Mouse (Mus musculus) large intestine, adult 2 months (tissue): ENCODE measurements around the gene 1190005I06Rik. TPM values are rescaled to one million over a fixed set of nuclear protein-coding genes. Genes with fewer than 3 reads are reported as not detected.

Experiments used
- DNase-seq: peaks from one replicate; pipeline ENCODE4 v3.0.0-alpha.2; 2012; ENCODE audit warnings: low read depth, low spot score
- WGBS: fragments of 180-500 bp; shearing (Covaris S2); methylation state at CpG from one replicate; pipeline ENCODE4 v1.1.7; 2018; 5-methylcytosine and 5-hydroxymethylcytosine counted together
- polyA plus RNA-seq: library from polyadenylated mRNA; depleted of rRNA; stranded (reverse); fragments of >200 nt; gene quantifications from 2 replicates; pipeline ENCODE4 v1.2.3, GENCODE M21; 2012

Gene 1190005I06Rik
- polyA plus RNA-seq, 1 experiment: 2.6 TPM

DNA sequence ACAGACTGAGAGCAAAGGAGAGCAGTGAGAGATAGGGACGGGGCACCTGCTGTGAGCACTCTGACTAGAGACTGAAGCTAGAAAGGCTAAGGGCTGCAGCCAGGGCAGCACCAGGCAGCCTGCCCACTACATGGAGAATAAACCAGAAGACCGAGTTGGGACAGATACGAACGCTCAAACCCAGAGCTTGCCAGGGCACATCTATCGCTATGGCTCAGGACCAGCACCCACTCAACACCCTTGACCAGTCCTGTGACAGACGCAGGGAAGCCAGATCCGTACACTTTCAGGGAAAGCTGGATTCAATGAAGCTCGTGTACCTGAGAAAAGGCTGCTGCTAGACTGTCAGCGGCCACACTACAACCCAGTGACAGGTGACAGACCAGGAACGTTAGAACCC lies 61.9 kb downstream of the 1190005I06Rik start:
- WGBS: 87% methylated on average over 10 of the region's 10 CpGs
- no peak for DNase-seq

DNA sequence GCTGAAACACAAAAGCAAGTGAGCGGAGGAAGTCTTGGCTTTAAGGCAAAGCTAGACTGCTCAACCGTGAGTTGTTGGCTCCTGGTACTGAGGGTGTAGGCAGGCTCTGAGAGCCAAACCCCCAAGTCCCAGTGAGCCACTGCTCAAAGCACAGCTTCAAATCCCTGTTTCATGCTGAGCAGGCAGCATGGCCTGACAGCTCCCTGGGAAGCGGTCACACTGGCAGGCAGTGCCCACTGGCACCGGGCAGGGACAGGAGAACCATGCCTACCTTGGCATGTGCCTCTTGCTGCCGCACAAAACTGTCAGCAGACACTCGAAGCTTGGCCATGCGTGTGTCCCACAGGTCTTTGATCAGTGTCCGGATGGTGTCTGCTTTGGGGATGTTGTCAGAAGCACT lies 65.6 kb downstream of the 1190005I06Rik start:
- DNase-seq: no peak
- 92% methylated on average over 8 of the region's 8 CpGs for whole genome bisulfite sequencing

DNA sequence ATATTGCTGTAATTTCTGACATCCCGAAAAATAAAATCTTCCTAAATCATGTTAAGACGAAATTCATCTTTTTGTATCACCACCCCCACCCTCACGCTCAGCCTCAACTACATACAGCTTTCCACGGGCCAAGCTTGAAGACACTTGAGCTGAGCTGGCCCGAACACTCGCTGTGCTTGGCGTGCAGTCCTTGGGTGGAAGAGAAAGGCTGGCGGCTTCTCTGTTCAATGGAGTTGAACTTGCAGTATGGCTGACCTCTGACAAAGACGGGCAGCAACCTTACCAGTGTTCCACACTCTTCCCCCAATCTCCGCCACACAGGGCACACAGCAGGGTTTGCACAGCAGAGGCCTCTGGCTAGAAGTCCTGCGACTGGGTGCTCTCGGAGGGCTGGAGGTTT lies 66.1 kb downstream of the 1190005I06Rik start:
- 90% methylated on average over 12 of the region's 12 CpGs for WGBS
- DNase-seq: no peak

DNA sequence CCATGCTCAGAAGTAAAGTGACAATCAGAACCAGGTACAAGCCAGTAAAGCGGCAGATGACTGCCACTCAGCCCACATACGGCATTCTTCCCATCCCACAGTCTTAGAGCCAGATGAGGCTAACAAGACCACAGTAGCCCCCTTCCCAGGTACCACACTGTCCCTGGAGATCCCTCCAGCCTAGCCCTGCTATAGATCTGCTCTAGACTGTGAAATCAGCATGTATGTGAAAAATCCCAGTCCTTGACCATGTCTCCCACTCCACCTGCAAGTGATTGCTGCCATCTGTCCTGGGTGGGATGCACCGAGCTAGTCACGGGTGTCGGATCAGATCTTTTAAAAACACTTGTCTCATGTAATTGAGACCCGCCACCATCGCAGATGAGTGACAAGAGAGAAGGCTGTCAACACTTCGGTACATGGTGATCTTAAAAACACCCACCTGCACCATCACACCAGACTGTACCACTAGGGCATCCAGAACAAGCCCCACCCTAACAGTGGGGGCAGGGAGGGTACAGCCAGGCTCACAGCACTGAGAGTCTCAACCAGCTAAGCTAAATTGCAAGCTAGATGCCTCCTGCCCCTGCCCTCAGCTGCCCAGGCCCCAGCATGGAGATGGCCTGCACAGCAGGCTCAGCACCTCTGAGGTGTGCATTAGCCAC lies 67.0 kb downstream of the 1190005I06Rik start:
- 89% methylated on average over 8 of the region's 8 CpGs for WGBS
- DNase-seq: no peak

DNA sequence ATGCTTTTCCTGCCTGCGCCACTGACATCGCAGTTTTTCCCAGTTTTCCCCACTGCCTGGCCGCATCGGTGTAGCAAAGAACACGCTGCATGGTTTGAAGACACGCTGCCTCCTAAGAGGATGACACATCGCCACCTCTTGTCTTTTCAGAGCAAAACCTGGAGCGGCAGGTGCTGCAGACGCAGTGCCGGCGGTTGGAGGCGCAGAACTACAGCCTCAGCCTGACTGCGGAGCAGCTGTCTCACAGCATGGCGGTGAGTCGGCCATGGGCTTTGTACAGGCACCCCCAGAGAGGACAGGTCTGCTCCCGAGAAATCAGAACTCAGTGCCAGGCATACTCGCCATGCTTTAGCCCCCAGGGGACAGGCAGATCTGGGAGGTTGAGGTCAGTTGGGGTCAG lies 69.6 kb downstream of the 1190005I06Rik start:
- 95% methylated on average over 17 of the region's 17 CpGs for WGBS
- DNase-seq: no peak

DNA sequence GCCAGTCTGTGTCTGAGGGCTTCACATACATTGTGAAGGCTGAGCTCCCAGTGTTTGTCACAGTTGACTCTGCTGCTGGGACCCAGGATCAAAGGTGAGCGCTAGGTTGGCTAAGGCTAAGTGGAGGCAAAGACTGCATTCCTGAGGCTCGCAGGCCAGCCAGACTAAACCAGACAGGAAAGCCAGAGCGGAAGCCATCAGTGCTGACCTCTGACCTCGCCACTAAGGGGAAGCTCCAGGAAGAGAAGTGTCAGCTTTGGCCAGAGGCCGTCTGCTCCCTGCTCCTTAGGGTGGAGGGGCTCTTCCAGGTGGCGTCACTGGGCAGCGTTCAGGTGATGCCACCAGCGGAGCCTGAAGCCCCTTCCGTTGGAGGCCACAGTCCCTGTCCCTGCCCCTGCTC lies 71.6 kb downstream of the 1190005I06Rik start:
- 87% methylated on average over 9 of the region's 9 CpGs for WGBS
- no peak for DNase-seq

DNA sequence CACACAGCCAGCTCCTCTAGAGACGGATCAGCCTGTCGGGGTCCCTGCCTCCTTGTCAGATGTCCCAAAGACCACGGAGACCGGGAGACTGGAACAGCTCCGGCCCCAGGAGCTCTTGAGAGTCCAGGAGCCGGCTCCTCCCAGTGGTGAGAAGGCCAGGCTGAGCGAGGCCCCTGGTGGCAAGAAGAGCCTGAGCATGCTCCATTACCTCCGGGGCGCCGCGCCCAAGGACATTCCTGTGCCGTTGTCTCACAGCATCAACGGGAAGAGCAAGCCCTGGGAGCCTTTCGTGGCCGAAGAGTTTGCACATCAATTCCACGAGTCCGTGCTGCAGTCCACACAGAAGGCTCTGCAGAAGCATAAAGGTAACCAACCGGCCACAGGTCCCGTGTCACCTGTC lies 72.5 kb downstream of the 1190005I06Rik start:
- DNase-seq: no peak
- 66% methylated on average over 19 of the region's 19 CpGs for WGBS

DNA sequence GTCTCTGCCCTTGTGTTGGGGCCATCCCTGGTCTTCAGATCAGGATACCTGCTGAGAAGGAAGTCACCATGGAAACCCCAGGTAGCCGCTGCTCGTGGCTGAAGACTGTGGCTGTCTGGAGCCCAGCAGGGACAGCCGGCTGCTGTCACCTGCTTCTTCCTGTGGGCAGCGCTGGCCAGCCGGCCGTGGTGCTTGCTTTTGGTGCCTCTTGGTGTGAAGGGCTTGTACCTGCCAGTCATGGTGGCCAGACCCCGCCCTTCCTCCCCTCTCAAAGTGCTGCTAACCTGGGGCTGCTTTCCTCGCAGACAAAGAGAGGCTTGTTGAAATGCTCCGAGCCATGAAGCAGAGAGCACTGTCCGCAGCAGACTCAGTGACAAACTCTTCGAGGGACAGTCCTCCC lies 73.6 kb downstream of the 1190005I06Rik start:
- WGBS: 85% methylated on average over 11 of the region's 11 CpGs
- no peak for DNase-seq

DNA sequence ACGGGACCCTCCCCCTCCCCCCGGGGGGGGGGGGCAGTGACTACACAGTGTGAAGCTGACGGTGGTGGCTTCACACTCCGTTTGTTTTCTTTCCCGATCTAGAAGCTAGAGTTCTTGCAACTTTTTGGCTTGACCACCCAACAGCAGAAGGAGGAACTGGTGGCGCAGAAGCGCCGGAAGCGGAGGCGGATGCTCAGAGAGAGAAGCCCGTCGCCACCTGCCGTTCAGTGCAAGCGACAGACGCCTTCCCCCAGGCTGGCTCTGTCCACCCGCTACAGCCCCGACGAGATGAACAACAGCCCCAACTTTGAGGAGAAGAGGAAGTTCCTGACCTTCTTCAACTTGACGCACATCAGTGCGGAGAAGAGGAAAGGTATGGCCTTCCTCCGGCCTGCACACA lies 74.9 kb downstream of the 1190005I06Rik start:
- no peak for DNase-seq
- WGBS: 84% methylated on average over 21 of the region's 21 CpGs

DNA sequence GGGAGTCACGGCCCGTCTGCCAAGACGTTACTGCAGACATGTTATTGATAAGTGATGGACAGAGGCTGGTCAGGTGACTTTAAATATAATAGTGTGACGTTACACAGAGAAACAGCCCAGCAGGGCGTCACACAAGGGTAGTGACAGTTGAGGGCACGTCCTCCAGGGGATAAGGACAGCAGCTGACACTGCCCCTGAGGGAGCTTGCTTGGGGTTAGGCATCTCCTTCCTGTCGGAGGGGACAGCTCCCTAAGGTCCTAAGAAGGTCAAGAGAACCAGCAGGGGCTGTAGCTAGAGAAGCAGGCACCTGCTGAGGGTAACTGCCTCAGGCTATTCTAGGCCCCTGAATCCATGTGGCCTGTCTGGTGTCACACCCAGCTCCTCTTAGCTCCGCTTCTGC lies 75.9 kb downstream of the 1190005I06Rik start:
- 94% methylated on average over 8 of the region's 8 CpGs for WGBS
- DNase-seq: no peak

DNA sequence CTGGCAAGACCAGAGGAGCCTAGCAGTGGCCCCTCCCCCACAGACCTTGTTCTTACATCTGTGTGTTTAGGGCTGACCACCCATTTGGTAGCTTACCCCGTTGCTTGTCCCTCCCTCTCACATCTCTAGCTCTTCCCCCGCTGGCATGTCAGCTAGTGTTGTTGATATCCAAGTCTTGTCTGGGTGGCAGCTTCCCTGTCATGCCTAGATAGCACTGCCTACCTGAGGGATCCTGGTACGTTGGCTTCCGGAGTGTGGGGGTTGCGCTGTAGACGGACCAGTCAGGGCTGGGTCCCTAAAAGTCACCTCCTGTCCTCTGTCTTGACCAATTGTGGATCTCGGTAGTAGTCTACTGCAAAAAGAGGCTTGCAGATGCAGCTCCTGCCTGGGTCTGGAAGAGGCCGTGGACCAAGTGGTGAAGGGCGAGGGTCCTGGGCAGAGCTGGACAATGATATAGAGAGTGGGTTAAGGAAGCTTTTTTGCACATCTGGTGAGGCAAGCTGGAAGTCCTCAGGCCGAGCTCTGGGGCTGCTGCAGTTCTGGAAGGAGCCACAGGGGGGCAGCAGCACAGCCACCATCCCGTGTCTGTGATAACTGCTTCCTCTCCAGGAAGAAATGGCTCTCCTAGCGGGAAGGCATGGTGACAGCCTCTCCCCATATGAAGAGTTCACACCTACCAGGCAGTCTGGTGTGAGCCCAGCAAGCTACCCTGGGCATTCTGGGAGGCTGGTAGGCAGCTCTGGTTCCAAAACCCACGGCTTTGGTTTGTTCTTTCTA lies 77.3 kb downstream of the 1190005I06Rik start:
- DNase-seq: no peak
- 56% methylated on average over 13 of the region's 13 CpGs for WGBS

DNA sequence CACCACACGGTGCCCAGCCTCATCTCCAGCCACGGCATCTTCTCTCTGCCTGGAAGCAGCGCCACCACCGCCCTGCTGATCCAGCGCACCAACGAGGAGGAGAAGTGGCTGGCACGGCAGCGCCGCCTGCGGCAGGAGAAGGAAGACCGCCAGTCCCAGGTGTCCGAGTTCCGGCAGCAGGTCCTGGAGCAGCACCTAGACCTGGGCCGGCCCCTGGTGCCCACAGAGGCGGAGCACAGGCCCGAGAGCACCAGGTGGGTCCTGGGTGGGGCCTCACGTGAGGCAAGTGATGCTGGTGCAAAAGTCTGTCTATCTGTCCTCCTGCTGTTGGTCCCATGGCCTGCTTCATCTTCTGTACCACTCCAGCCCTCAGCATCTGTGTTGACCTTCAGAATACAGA lies 78.3 kb downstream of the 1190005I06Rik start:
- DNase-seq: no peak
- 89% methylated on average over 17 of the region's 17 CpGs for WGBS

DNA sequence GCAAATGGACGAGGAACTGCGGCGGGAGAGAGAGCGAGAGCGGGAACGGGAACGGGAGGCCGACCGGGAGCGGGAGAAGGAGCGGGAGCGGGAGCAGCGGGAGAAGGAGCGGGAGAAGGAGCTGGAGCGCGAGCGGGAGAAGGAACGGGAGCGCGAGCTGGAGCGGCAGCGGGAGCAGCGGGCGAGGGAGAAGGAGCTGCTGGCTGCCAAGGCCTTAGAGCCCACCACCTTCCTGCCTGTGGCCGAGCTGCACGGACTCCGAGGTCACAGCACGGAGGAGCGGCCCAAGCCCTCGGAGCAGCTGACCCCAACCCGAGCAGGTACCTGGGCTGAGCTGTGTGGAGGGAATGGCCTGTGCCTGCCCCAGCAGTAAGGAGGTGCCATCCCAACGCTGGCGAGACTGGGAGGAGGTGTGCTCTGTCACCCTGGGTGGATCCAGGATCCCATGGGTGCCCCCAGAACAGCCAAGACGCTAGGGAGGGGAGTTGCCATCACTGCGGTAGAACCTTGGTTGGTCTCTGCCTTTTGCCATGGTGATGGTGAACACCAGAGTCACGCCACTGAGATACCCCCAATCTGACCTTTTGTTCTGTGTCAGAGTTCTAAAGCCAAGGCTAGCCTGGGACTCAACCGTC lies 79.2 kb downstream of the 1190005I06Rik start:
- WGBS: 98% methylated on average over 37 of the region's 37 CpGs
- DNase-seq: no peak

DNA sequence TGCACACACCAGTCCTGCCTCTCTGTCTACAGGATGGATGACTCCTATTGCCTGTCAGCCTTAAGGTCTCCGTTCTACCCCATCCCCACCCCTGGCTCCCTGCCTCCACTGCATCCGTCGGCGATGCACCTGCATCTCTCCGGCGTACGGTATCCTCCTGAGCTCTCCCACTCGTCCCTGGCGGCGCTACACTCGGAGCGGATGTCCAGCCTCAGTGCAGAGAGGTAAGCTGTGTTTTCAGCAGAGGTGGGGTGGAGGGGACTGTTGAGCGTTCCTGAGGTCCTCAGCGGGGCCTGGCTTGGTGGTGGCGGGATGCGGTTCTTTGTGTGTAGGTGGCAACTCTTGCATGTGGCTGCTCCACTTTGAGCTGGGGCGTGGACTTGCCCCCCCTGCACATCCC lies 79.7 kb downstream of the 1190005I06Rik start:
- WGBS: 98% methylated on average over 17 of the region's 17 CpGs
- DNase-seq: no peak

DNA sequence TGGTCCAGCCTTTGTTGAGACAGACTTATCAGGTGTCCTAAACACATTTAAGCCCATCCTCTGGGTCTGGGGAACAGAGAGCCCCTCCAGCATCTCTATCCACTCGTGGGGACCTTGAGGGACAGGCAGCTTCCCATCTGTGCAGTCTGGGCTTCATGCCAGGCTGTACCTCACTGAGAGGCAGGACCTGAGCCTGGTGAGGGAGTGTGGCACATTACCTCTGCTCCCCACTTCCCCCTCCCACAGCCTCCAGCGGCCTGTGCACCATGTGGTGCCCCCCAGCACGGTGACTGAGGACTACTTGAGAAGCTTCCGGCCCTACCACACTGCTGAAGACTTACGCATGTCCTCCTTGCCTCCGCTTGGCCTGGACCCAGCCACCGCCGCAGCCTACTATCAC lies 80.8 kb downstream of the 1190005I06Rik start:
- WGBS: 88% methylated on average over 8 of the region's 8 CpGs
- DNase-seq: no peak

DNA sequence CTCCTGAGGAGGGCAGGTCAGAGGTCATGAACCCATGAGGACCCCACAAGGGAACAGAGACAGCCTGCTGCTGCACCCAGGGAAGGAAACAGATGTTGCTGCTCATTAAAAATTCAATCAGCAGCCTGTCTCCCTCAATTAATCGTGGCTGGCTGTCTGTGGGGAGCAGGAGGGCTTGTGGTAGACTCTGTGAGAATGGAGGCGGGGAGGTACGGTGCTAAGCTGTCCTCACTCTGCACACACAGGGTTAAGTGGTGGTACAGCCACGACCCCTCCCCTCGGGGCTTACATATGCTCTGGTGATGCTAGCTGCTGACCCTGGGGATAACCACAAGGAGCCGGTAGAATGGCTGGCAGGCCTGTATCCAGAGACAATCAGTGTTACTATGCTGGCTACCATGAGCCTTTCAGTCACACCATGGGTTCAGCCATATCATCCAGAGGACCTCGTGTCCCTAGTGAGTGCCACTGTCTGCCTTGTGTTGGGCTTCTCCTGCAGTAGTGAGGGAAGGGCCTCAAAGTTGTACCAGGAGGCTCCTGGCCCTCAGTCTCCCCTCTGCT lies 82.2 kb downstream of the 1190005I06Rik start:
- 63% methylated on average over 7 of the region's 7 CpGs for WGBS
- DNase-seq: no peak

DNA sequence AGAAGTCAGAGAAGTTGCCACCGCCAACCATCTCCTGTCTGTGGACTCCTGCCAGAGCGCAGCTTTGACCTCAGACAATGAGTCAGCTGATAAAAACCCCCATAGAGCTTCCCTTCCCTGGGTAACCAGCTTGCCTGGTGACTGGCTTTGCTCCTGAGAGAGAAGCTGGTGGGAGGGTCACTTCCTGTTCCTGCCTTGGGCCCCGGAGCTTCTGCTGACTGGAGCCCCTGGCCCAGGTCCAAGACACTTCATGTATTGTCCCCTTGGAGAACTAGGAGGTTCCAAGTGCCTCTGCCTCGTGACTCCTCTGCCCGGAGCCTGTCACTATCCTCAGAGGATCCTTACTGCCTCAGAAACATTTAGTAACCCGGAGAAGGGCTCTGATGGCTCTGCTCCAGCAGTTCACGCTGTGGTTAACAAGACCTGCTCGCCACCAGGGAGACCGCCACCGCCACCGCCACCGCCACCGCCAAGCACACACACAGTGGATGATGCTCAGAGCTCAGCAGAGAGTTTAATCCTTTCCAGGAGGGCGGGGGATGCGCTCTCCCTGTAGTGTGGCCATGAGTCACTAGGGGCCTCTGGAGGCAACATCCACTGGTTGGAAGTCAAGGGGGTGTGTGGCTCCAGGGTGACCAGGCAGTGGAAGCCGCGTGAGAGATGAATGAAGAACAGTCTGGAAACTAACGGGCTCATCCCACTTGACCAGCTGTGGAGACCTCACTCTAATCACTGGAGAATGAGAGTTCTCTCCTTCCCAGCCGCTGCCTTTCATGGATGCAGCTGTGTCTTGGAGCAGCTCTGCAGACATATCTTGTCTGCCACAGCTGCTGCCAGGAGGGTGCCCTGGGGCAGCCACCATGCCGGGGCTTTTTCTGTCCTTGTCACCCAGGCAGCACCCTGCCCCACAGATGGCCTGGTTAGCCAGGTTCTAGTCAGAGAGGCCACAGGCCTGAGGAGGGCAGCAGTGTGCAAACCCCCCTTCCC lies 83.3 kb downstream of the 1190005I06Rik start:
- DNase-seq: no peak
- 48% methylated on average over 20 of the region's 20 CpGs for WGBS

DNA sequence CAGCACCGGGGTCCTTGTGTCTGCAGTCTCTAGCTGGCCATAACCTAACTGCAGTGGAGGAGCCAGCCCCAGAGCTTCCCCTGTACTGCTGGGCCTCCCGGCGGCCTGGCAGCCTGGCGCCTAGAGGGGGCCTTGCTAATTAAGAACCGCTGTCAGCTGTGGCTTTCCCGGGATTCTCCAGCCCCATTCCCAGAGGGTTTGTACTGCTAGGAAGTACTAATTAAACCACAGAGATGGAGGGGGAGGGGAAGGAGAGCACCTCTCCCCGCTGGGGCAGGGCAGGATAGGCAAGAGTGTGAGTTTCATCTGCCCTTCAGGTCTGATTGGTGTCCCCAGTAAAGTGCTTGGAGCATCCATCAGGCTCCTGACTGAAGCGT lies 84.1 kb downstream of the 1190005I06Rik start:
- 56% methylated on average over 8 of the region's 8 CpGs for WGBS
- DNase-seq: no peak

DNA sequence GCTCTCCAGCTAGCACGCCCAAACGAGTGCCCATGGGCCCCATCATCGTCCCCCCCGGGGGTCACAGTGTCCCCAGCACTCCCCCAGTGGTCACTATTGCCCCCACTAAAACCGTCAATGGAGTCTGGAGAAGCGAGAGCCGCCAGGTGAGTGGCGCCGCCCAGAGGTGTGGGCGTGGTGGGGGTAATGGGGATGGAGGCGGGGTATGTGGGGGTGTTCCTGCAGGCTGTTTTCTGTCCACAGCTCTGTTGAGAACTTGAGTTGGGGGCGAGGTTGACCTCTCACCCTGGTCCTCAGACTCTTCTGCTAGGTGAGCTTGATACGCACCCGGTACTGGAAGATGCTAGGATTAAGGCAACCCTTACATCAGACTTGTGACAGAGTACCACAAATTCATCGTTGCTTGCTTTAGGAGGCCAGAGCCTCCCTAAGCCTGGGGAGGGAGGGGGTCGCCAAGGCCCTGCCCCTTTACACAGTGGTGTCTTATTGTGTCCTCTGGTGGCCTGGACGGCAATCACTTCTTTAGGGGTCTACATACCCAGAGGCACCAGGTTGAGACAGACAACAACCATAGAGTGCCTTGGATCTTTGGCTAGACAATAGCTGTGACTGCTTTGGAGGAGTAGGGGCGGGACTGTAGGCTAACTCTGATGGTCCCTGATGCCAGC lies 84.6 kb downstream of the 1190005I06Rik start:
- 86% methylated on average over 18 of the region's 18 CpGs for WGBS

More for the DNA sequence above, 84.6 kb downstream of the 1190005I06Rik start:
- no peak for DNase-seq
